Mouse (Mus musculus) kidney, adult 2 months (tissue): ENCODE results near the gene 1700016K19Rik. TPM values are rescaled to one million over a fixed set of nuclear protein-coding genes. Genes with fewer than 3 reads are reported as not detected.

Experiments used
- DNase-seq: peaks from one replicate; pipeline ENCODE4 v3.0.0; 2021
- H3K27ac ChIP-seq: fragments of 200-500 bp; 2 replicates; pipeline ENCODE4 v1.5.1; 2012; ENCODE audit warnings: low read depth, low read length, control low read depth, inconsistent platforms; ENCODE audit not compliant: insufficient read depth
- H3K27me3 ChIP-seq: fragments of 200-500 bp; replicated peaks from 2 replicates; pipeline ENCODE4 v1.6.1; 2012; ENCODE audit warnings: mild to moderate bottlenecking, moderate library complexity, low read length, inconsistent platforms; ENCODE audit not compliant: control insufficient read depth, insufficient read depth
- H3K36me3 ChIP-seq: fragments of 200-500 bp; 2 replicates; pipeline ENCODE4 v1.6.1; 2012; ENCODE audit warnings: mild to moderate bottlenecking, moderate library complexity, low read length, inconsistent platforms; ENCODE audit not compliant: control insufficient read depth, insufficient read depth
- H3K4me1 ChIP-seq: fragments of 200-500 bp; 2 replicates; pipeline ENCODE4 v1.6.1; 2011; ENCODE audit warnings: low read length; ENCODE audit not compliant: control insufficient read depth, insufficient read depth
- H3K4me3 ChIP-seq: fragments of 200-500 bp; 2 replicates; pipeline ENCODE4 v1.5.1; 2011; ENCODE audit warnings: mild to moderate bottlenecking, low read depth, low read length, control low read depth; ENCODE audit not compliant: insufficient read depth
- CTCF ChIP-seq: fragments of 200-500 bp; conservative IDR thresholded peaks from 2 replicates; pipeline ENCODE4 v1.5.1; 2011; ENCODE audit warnings: low read depth, mild to moderate bottlenecking, control low read depth, low read length, moderate library complexity, mixed read lengths; ENCODE audit not compliant: insufficient read depth, insufficient read length
- POLR2A ChIP-seq: fragments of 200-500 bp; IDR thresholded peaks from one replicate; pipeline ENCODE4 v1.6.1; 2011; ENCODE audit warnings: low read depth, low read length, control low read depth
- WGBS: fragments of 180-500 bp; shearing (Covaris S2); methylation state at CpG from one replicate; pipeline ENCODE4 v1.1.7; 2018; 5-methylcytosine and 5-hydroxymethylcytosine counted together
- polyA plus RNA-seq: library from polyadenylated mRNA; depleted of rRNA; stranded (reverse); fragments of >200 nt; gene quantifications from 2 replicates; pipeline ENCODE4 v1.2.3, GENCODE M21; 2012

Gene 1700016K19Rik
- polyA plus RNA-seq, 1 experiment = 0.08 TPM

GRCm38 (mm10) chr11:75963730-75964475 lies 35.8 kb upstream of the 1700016K19Rik start:
- 76% methylated on average over 11 of the region's 11 CpGs for WGBS
- no peak for DNase-seq

GRCm38 (mm10) chr11:75964476-75964730 lies 35.3 kb upstream of the 1700016K19Rik start:
- no peak overlapping the region for H3K4me3 ChIP-seq
- 86% methylated on average over 4 of the region's 4 CpGs for WGBS
- DNase-seq = no peak
- peaks cover 2% of the 10 kb centered on the region; the same call in 1 of the 2 replicates for H3K4me1 ChIP-seq
- no peaks in the 10 kb centered on the region for H3K27me3 ChIP-seq
- TF ChIP-seq CTCF (no peak), POLR2A (no peak)
- H3K36me3 ChIP-seq = no peaks in the 10 kb centered on the region
- no peak overlapping the region for H3K27ac ChIP-seq

More at GRCm38 (mm10) chr11:75963730-75964475, 35.8 kb upstream of the 1700016K19Rik start:
- no peak overlapping the region for H3K27ac ChIP-seq
- no peaks in the 10 kb centered on the region for H3K36me3 ChIP-seq
- peaks cover 2% of the 10 kb centered on the region; the same call in 1 of the 2 replicates for H3K4me1 ChIP-seq
- no peak overlapping the region for H3K4me3 ChIP-seq
- no peak for TF ChIP-seq POLR2A
- TF ChIP-seq CTCF = no peak
- no peaks in the 10 kb centered on the region for H3K27me3 ChIP-seq

- peak overlapping the region; percentile 80; the same call in 1 of the 2 replicates for H3K27ac ChIP-seq
- peak overlapping the region; percentile 76 for H3K4me3 ChIP-seq
- H3K4me1 ChIP-seq = peaks cover 2% of the 10 kb centered on the region; the same call in 1 of the 2 replicates
- no peaks in the 10 kb centered on the region for H3K27me3 ChIP-seq
- peak; percentile 7 for DNase-seq
- TF ChIP-seq CTCF (no peak), POLR2A (no peak)
- H3K36me3 ChIP-seq = no peaks in the 10 kb centered on the region
- 24% methylated on average over 28 of the region's 28 CpGs for WGBS
Observed at GRCm38 (mm10) chr11:75965674-75966400, 33.9 kb upstream of the 1700016K19Rik start.

GRCm38 (mm10) chr11:75966401-75967372 lies 33.0 kb upstream of the 1700016K19Rik start:
- Histone ChIP-seq H3K27me3 (no peaks in the 10 kb centered on the region), H3K36me3 (no peaks in the 10 kb centered on the region), H3K4me1 (peaks cover 2% of the 10 kb centered on the region; the same call in 1 of the 2 replicates), H3K27ac (peak overlapping the region; percentile 80), H3K4me3 (peak overlapping the region; percentile 76)
- WGBS = under 1% methylated on average over 90 of the region's 90 CpGs
- TF ChIP-seq CTCF (peak; percentile 62), POLR2A (no peak)
- peak; percentile 91 for DNase-seq

- DNase-seq = peak; percentile 66
- WGBS = 79% methylated on average over 6 of the region's 6 CpGs
- Histone ChIP-seq H3K36me3 (no peaks in the 10 kb centered on the region), H3K4me1 (peaks cover 2% of the 10 kb centered on the region; the same call in 1 of the 2 replicates), H3K4me3 (no peak overlapping the region), H3K27me3 (no peaks in the 10 kb centered on the region), H3K27ac (no peak overlapping the region)
- TF ChIP-seq CTCF = no peak
- no peak for TF ChIP-seq POLR2A
Observed at GRCm38 (mm10) chr11:75968761-75969160, 31.0 kb upstream of the 1700016K19Rik start.

GRCm38 (mm10) chr11:75970629-75971028 lies 29.1 kb upstream of the 1700016K19Rik start:
- WGBS = 30% methylated on average over 3 of the region's 3 CpGs
- Histone ChIP-seq H3K36me3 (no peaks in the 10 kb centered on the region), H3K4me3 (no peak overlapping the region), H3K4me1 (peaks cover 2% of the 10 kb centered on the region; the same call in 1 of the 2 replicates), H3K27ac (no peak overlapping the region), H3K27me3 (no peaks in the 10 kb centered on the region)
- DNase-seq = no peak
- TF ChIP-seq POLR2A = no peak
- peak; percentile 14; the same call in 1 of the 2 replicates for TF ChIP-seq CTCF
